Mouse (Mus musculus): Measurements from ENCODE around the gene Mfsd9. TPM values are rescaled to one million over a fixed set of nuclear protein-coding genes. Genes with fewer than 3 reads are reported as not detected.
A peak's percentile ranks its signal among the peaks of the same experiment; 100 is the strongest.

The Mfsd9 gene
- 1.2 TPM for polyA plus RNA-seq (2012; fragmentation: generic; extraction: Trizol)
- long read RNA-seq, experiment 1, partial matches to known transcripts = 0 of 1 reads
- long read RNA-seq, experiment 1, other reads (novel, unspliced or antisense) = 0 of 1 reads
- long read RNA-seq, experiment 2, transcript Mfsd9-201 (6 exons, 3,160 nt) = major isoform, 5 of 6 reads
- long read RNA-seq, experiment 2, partial matches to known transcripts = 0 of 6 reads
- long read RNA-seq, experiment 2, other reads (novel, unspliced or antisense) = 1 of 6 reads

- Histone ChIP-seq H3K79me3 (ENCODE audit: low read depth) (no peaks in the 10 kb centered on the region), H3K79me2 (ENCODE audit: control insufficient read depth, insufficient read depth) (no peaks in the 10 kb centered on the region), H3K27me3 (ENCODE audit: control insufficient read depth, insufficient read depth, insufficient read length) (no peaks in the 10 kb centered on the region), H3K36me3 (ENCODE audit: control insufficient read depth, insufficient read depth) (no peaks in the 10 kb centered on the region), H3K4me3 (ENCODE audit: insufficient read depth, poor library complexity, severe bottlenecking) (peak within 1 kb of the TSS; percentile 34), H3ac (ENCODE audit: control insufficient read depth, insufficient read length, low read depth) (peak within 1 kb of the TSS; percentile 44)
- no peak for TF ChIP-seq MAX (IDR thresholded peaks at IDR 0.05)
- no peak for TF ChIP-seq MYOG (IDR thresholded peaks at IDR 0.05; ENCODE audit: control insufficient read depth, extremely low read depth, insufficient read length)
- no peak for TF ChIP-seq FOSL1 (IDR thresholded peaks at IDR 0.05; ENCODE audit: insufficient read depth, low read length, poor library complexity, severe bottlenecking)
- no peak for TF ChIP-seq MYOD1 (IDR thresholded peaks at IDR 0.05; ENCODE audit: control insufficient read depth, insufficient read length, low read depth)
- TF ChIP-seq CEBPB (IDR thresholded peaks at IDR 0.05; ENCODE audit: low read depth) = no peak
- TF ChIP-seq CTCF (IDR thresholded peaks at IDR 0.05; ENCODE audit: control insufficient read depth, insufficient read depth, insufficient read length) = no peak
- no peak for TF ChIP-seq USF1 (IDR thresholded peaks at IDR 0.05; ENCODE audit: low read depth)
Measured at GRCm38 (mm10) chr1:40790324-40791141, at the start of gene Mfsd9. Gene Mfsd9 (minus strand): TSS chr1:40790687.

GRCm38 (mm10) chr1:40835468-40835867, 45.0 kb upstream of the Mfsd9 start:
- no peaks in the 10 kb centered on the region for H3K79me3 ChIP-seq (ENCODE audit: low read depth)
- no peak overlapping the region for H3K4me3 ChIP-seq (ENCODE audit: insufficient read depth, poor library complexity, severe bottlenecking)
- no peaks in the 10 kb centered on the region for H3K79me2 ChIP-seq (ENCODE audit: control insufficient read depth, insufficient read depth)
- no peak overlapping the region for H3ac ChIP-seq (ENCODE audit: control insufficient read depth, insufficient read length, low read depth)
- H3K27me3 ChIP-seq (ENCODE audit: control insufficient read depth, insufficient read depth, insufficient read length) = no peaks in the 10 kb centered on the region
- TF ChIP-seq MYOG (IDR thresholded peaks at IDR 0.05; ENCODE audit: control insufficient read depth, extremely low read depth, insufficient read length) = no peak
- no peak for TF ChIP-seq CEBPB (IDR thresholded peaks at IDR 0.05; ENCODE audit: low read depth)
- TF ChIP-seq MAX (IDR thresholded peaks at IDR 0.05) = peak; percentile 60
- TF ChIP-seq CTCF (IDR thresholded peaks at IDR 0.05; ENCODE audit: control insufficient read depth, insufficient read depth, insufficient read length) = no peak
- peak; percentile 87 for TF ChIP-seq MYOD1 (IDR thresholded peaks at IDR 0.05; ENCODE audit: control insufficient read depth, insufficient read length, low read depth)
- TF ChIP-seq FOSL1 (IDR thresholded peaks at IDR 0.05; ENCODE audit: insufficient read depth, low read length, poor library complexity, severe bottlenecking) = peak; percentile 35
- TF ChIP-seq USF1 (IDR thresholded peaks at IDR 0.05; ENCODE audit: low read depth) = no peak
- H3K36me3 ChIP-seq (ENCODE audit: control insufficient read depth, insufficient read depth) = no peaks in the 10 kb centered on the region

DNA sequence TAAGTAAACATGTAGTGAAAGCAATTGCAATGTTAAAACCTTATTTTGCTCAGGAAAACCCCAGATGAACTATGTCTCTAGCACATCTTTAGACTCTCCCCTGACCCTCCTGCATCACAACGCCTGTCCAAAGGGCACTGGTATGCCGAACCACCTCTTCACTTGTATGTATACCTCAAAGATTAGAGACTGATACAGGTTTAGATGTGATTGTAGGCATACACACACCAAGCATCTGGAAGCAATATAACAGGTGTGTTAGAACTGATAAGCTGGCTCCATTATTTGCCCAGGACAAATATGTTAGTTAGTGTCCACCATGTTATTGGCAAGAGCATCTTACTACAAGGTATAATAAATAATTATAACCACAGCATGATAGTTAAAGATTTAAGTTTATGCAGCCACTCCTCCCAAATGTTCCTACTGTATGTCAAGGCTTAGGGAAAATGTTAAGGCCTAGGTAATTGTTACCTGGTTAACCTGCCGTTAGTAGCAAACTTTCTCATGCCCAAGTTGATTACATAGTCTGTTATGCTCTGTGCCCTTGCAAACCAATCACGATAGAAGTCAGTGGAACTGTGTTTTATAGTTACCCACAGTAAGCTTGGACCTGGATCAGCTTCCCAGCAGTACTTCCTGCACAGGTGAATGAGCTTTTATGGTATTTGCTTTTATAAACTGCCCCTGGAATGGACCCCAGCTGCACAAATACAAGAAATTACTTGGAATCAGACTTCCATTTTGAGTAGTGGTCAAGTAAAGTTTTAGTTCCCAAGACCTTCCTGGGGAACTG, 40.4 kb upstream of the Mfsd9 start:
- TF ChIP-seq MAX (IDR thresholded peaks at IDR 0.05) (no peak), MYOD1 (IDR thresholded peaks at IDR 0.05; ENCODE audit: control insufficient read depth, insufficient read length, low read depth) (no peak), CEBPB (IDR thresholded peaks at IDR 0.05; ENCODE audit: low read depth) (no peak), MYOG (IDR thresholded peaks at IDR 0.05; ENCODE audit: control insufficient read depth, extremely low read depth, insufficient read length) (no peak), CTCF (IDR thresholded peaks at IDR 0.05; ENCODE audit: control insufficient read depth, insufficient read depth, insufficient read length) (no peak), USF1 (IDR thresholded peaks at IDR 0.05; ENCODE audit: low read depth) (no peak), FOSL1 (IDR thresholded peaks at IDR 0.05; ENCODE audit: insufficient read depth, low read length, poor library complexity, severe bottlenecking) (no peak)
- H3K27me3 ChIP-seq (ENCODE audit: control insufficient read depth, insufficient read depth, insufficient read length) = no peaks in the 10 kb centered on the region
- no peak overlapping the region for H3K4me3 ChIP-seq (ENCODE audit: insufficient read depth, poor library complexity, severe bottlenecking)
- no peaks in the 10 kb centered on the region for H3K79me2 ChIP-seq (ENCODE audit: control insufficient read depth, insufficient read depth)
- no peaks in the 10 kb centered on the region for H3K79me3 ChIP-seq (ENCODE audit: low read depth)
- H3K36me3 ChIP-seq (ENCODE audit: control insufficient read depth, insufficient read depth) = no peaks in the 10 kb centered on the region
- no peak overlapping the region for H3ac ChIP-seq (ENCODE audit: control insufficient read depth, insufficient read length, low read depth)

DNA sequence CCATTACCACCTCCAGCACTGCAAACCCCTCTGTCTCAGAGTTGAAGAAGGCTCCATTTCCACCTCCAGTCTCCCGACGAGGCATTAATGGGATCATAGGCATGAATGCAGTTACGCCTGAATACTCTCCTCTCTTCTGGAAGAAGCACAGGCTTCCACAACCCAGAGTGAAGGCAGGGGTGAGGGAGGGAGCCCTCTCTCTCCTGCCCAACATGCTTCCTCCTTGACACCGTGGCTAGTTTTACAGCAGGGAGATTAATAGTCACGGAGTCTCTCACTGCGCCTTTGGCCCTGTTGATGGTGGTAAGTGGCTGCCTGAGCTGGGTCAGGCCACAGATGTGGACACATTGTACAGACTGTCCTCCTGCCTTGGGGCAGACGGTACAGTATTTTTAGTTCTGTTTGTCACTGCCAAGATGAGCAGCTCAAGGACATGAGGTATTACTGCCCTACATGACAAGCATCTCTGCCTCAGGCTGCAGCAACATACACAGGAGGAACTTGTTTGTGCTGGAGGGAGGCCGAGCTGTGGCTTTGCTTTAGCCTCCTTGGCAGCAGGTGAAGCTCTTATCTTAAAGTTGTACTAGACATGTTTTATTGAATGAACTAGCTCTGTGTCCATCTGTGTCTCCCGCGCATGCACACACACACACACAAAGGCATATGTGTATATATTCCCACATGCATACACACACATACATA, 38.9 kb upstream of the Mfsd9 start:
- Histone ChIP-seq H3K27me3 (ENCODE audit: control insufficient read depth, insufficient read depth, insufficient read length) (no peaks in the 10 kb centered on the region), H3ac (ENCODE audit: control insufficient read depth, insufficient read length, low read depth) (no peak overlapping the region), H3K79me2 (ENCODE audit: control insufficient read depth, insufficient read depth) (no peaks in the 10 kb centered on the region), H3K36me3 (ENCODE audit: control insufficient read depth, insufficient read depth) (no peaks in the 10 kb centered on the region), H3K4me3 (ENCODE audit: insufficient read depth, poor library complexity, severe bottlenecking) (no peak overlapping the region), H3K79me3 (ENCODE audit: low read depth) (no peaks in the 10 kb centered on the region)
- TF ChIP-seq FOSL1 (IDR thresholded peaks at IDR 0.05; ENCODE audit: insufficient read depth, low read length, poor library complexity, severe bottlenecking) (no peak), MYOG (IDR thresholded peaks at IDR 0.05; ENCODE audit: control insufficient read depth, extremely low read depth, insufficient read length) (no peak), CTCF (IDR thresholded peaks at IDR 0.05; ENCODE audit: control insufficient read depth, insufficient read depth, insufficient read length) (no peak), USF1 (IDR thresholded peaks at IDR 0.05; ENCODE audit: low read depth) (no peak), MYOD1 (IDR thresholded peaks at IDR 0.05; ENCODE audit: control insufficient read depth, insufficient read length, low read depth) (no peak), MAX (IDR thresholded peaks at IDR 0.05) (no peak), CEBPB (IDR thresholded peaks at IDR 0.05; ENCODE audit: low read depth) (no peak)

DNA sequence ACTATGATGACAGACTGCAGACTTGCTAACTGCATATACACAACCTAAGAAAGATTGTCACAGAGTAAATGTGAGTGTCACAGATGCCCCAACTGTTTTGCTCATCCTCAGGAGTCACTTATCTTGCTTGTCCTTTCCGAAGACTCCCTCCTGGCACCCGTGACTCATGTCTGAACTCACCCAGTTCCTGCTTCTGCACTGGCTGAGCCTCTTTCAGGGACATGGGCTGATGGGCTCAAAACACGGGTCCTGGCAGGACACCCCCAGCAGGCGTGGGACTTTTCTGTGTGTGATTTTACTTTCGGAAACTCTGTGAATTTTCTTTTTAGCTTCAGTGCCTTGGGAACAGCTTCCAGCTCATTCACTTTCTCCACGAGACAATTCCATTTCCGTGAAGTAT, 35.3 kb upstream of the Mfsd9 start:
- TF ChIP-seq CEBPB (IDR thresholded peaks at IDR 0.05; ENCODE audit: low read depth) (no peak), MAX (IDR thresholded peaks at IDR 0.05) (no peak), CTCF (IDR thresholded peaks at IDR 0.05; ENCODE audit: control insufficient read depth, insufficient read depth, insufficient read length) (no peak), MYOG (IDR thresholded peaks at IDR 0.05; ENCODE audit: control insufficient read depth, extremely low read depth, insufficient read length) (no peak), USF1 (IDR thresholded peaks at IDR 0.05; ENCODE audit: low read depth) (no peak), FOSL1 (IDR thresholded peaks at IDR 0.05; ENCODE audit: insufficient read depth, low read length, poor library complexity, severe bottlenecking) (no peak), MYOD1 (IDR thresholded peaks at IDR 0.05; ENCODE audit: control insufficient read depth, insufficient read length, low read depth) (no peak)
- H3K27me3 ChIP-seq (ENCODE audit: control insufficient read depth, insufficient read depth, insufficient read length) = no peaks in the 10 kb centered on the region
- no peak overlapping the region for H3ac ChIP-seq (ENCODE audit: control insufficient read depth, insufficient read length, low read depth)
- H3K79me3 ChIP-seq (ENCODE audit: low read depth) = no peaks in the 10 kb centered on the region
- no peaks in the 10 kb centered on the region for H3K79me2 ChIP-seq (ENCODE audit: control insufficient read depth, insufficient read depth)
- H3K4me3 ChIP-seq (ENCODE audit: insufficient read depth, poor library complexity, severe bottlenecking) = no peak overlapping the region
- no peaks in the 10 kb centered on the region for H3K36me3 ChIP-seq (ENCODE audit: control insufficient read depth, insufficient read depth)
